Mouse (Mus musculus) thymus, postnatal 0 days (tissue): ENCODE measurements around the gene Lamb2. TPM values are rescaled to one million over a fixed set of nuclear protein-coding genes. Genes with fewer than 3 reads are reported as not detected.
A peak's percentile ranks its signal among the peaks of the same experiment; 100 is the strongest.

Source experiments
- DNase-seq: peaks from one replicate; pipeline ENCODE4 v3.0.0-alpha.2; 2015; ENCODE audit warnings: low spot score
- polyA plus RNA-seq: library from polyadenylated mRNA; unstranded; fragments of >200 nt; fragmentation: Nextera tagmentation; extraction: Ambion mirVana; gene quantifications from 2 replicates; pipeline ENCODE4 v1.2.1, GENCODE M21; 2015

The Lamb2 gene
- polyA plus RNA-seq, 1 experiment from 2014 or later, result 4.4 TPM

- no peak for DNase-seq
These were observed 18.3 kb upstream of the Lamb2 start, which contains the start of gene Klhdc8b for GRCm38 (mm10) chr9:108461181-108461631. Gene Klhdc8b (minus strand): TSS chr9:108461581.

- DNase-seq, result no peak
These were observed 17.9 kb upstream of the Lamb2 start for GRCm38 (mm10) chr9:108461675-108462074.

GRCm38 (mm10) chr9:108462192-108462591, 17.3 kb upstream of the Lamb2 start:
- no peak for DNase-seq

GRCm38 (mm10) chr9:108463713-108464112, 15.8 kb upstream of the Lamb2 start:
- no peak for DNase-seq

- DNase-seq, result no peak
These were observed 13.3 kb upstream of the Lamb2 start for GRCm38 (mm10) chr9:108466219-108466618.

GRCm38 (mm10) chr9:108469430-108469829, 10.1 kb upstream of the Lamb2 start:
- no peak for DNase-seq

GRCm38 (mm10) chr9:108469845-108470244, 9.7 kb upstream of the Lamb2 start:
- no peak for DNase-seq

GRCm38 (mm10) chr9:108474528-108474927, 5.0 kb upstream of the Lamb2 start:
- no peak for DNase-seq

- DNase-seq, result peak; percentile 41
These were observed 839 bp upstream of the Lamb2 start for GRCm38 (mm10) chr9:108478638-108479156.

- DNase-seq, result no peak
These were observed 295 bp upstream of the Lamb2 start for GRCm38 (mm10) chr9:108479241-108479640.

GRCm38 (mm10) chr9:108480813-108481519, 1.4 kb downstream of the Lamb2 start:
- DNase-seq, result no peak

GRCm38 (mm10) chr9:108481520-108482210, 2.1 kb downstream of the Lamb2 start:
- DNase-seq, result no peak

- DNase-seq, result no peak
These were observed 3.7 kb downstream of the Lamb2 start for GRCm38 (mm10) chr9:108483051-108483790.

- no peak for DNase-seq
These were observed 4.5 kb downstream of the Lamb2 start for GRCm38 (mm10) chr9:108484021-108484420.

- DNase-seq, result no peak
These were observed 5.9 kb downstream of the Lamb2 start for GRCm38 (mm10) chr9:108485301-108485875.

GRCm38 (mm10) chr9:108486973-108487530, 7.5 kb downstream of the Lamb2 start:
- DNase-seq, result no peak

- DNase-seq, result no peak
These were observed 8.9 kb downstream of the Lamb2 start for GRCm38 (mm10) chr9:108488403-108488802.

- DNase-seq, result no peak
These were observed 9.7 kb downstream of the Lamb2 start for GRCm38 (mm10) chr9:108489215-108489614.

GRCm38 (mm10) chr9:108489702-108490558, 10.4 kb downstream of the Lamb2 start:
- no peak for DNase-seq
